Mouse (Mus musculus) heart, adult 2 months (tissue): ENCODE data around the gene Pum2. TPM values are rescaled to one million over a fixed set of nuclear protein-coding genes. Genes with fewer than 3 reads are reported as not detected.

Source experiments
- DNase-seq, 2 experiments: peaks; one replicate each; pipeline ENCODE4 v3.0.0; 2021
- H3K27ac ChIP-seq: fragments of 200-600 bp; 2 replicates; pipeline ENCODE4 v1.8.1; 2022
- H3K27me3 ChIP-seq: fragments of 200-500 bp; 2 replicates; pipeline ENCODE4 v1.6.1; 2012; ENCODE audit warnings: mild to moderate bottlenecking, low read length, inconsistent platforms, mixed read lengths; ENCODE audit not compliant: control insufficient read depth, insufficient read depth
- H3K36me3 ChIP-seq: fragments of 200-500 bp; 2 replicates; pipeline ENCODE4 v1.6.1; 2012; ENCODE audit warnings: low read length, inconsistent platforms; ENCODE audit not compliant: control insufficient read depth, insufficient read depth
- H3K4me1 ChIP-seq: fragments of 200-500 bp; 2 replicates; pipeline ENCODE4 v1.6.1; 2011; ENCODE audit warnings: low read length; ENCODE audit not compliant: control insufficient read depth, insufficient read depth
- H3K4me3 ChIP-seq: fragments of 200-600 bp; 2 replicates; pipeline ENCODE4 v1.8.1; 2022
- H3K79me2 ChIP-seq: fragments of 200-500 bp; replicated peaks from 2 replicates; pipeline ENCODE4 v1.6.1; 2012; ENCODE audit warnings: mild to moderate bottlenecking, inconsistent platforms, low read length, moderate library complexity, mixed read lengths; ENCODE audit not compliant: control insufficient read depth, insufficient read depth
- H3K9ac ChIP-seq: fragments of 200-500 bp; 2 replicates; pipeline ENCODE4 v1.6.1; 2012; ENCODE audit warnings: low read depth, mild to moderate bottlenecking, control low read depth, inconsistent platforms, low read length, mixed read lengths
- CTCF ChIP-seq: fragments of 200-600 bp; IDR thresholded peaks from 2 replicates; pipeline ENCODE4 v1.8.1; 2022; ENCODE audit warnings: antibody characterized with exemption, mild to moderate bottlenecking, moderate library complexity
- EP300 ChIP-seq: fragments of 200-500 bp; IDR thresholded peaks from 2 replicates; pipeline ENCODE4 v1.6.1; 2011; ENCODE audit warnings: low read depth, low read length, control low read depth; ENCODE audit not compliant: insufficient read depth
- POLR2A ChIP-seq: fragments of 200-500 bp; IDR thresholded peaks from 2 replicates; pipeline ENCODE4 v1.6.1; 2011; ENCODE audit warnings: mild to moderate bottlenecking, low read depth, low read length, control low read depth; ENCODE audit not compliant: insufficient read depth
- WGBS: fragments of 180-500 bp; shearing (Covaris S2); methylation state at CpG from one replicate; pipeline ENCODE4 v1.1.7; 2018; 5-methylcytosine and 5-hydroxymethylcytosine counted together
- intact Hi-C: fragments of 180-260 bp; cut with DNase I; formaldehyde crosslinking; loops from one replicate; pipeline ENCODE4 v1.15.1; 2025
- polyA plus RNA-seq: library from polyadenylated mRNA; depleted of rRNA; stranded (reverse); fragments of >200 nt; gene quantifications from 2 replicates; pipeline ENCODE4 v1.2.3, GENCODE M21; 2012
- total RNA-seq, 2 experiments: library from RNA; stranded (reverse); gene quantifications; 2 replicates each; pipeline ENCODE4 v1.2.3; 2021

Gene Pum2
- total and polyA plus RNA-seq, 3 experiments: 38.6 to 130 (median 130) TPM

- intact Hi-C loops: no loop called here
- Histone ChIP-seq H3K4me1 (no peaks in the 10 kb centered on the region), H3K9ac (no peak overlapping the region), H3K79me2 (no peaks in the 10 kb centered on the region), H3K4me3 (no peak overlapping the region), H3K27me3 (no peaks in the 10 kb centered on the region), H3K36me3 (no peaks in the 10 kb centered on the region), H3K27ac (no peak overlapping the region)
- TF ChIP-seq POLR2A: no peak
- TF ChIP-seq EP300: no peak
- TF ChIP-seq CTCF: no peak
- DNase-seq: no peak
- 86% methylated on average over 6 of the region's 6 CpGs for WGBS
These were observed 86.6 kb downstream of the Pum2 start for GRCm38 (mm10) chr12:8760561-8760960.

DNA sequence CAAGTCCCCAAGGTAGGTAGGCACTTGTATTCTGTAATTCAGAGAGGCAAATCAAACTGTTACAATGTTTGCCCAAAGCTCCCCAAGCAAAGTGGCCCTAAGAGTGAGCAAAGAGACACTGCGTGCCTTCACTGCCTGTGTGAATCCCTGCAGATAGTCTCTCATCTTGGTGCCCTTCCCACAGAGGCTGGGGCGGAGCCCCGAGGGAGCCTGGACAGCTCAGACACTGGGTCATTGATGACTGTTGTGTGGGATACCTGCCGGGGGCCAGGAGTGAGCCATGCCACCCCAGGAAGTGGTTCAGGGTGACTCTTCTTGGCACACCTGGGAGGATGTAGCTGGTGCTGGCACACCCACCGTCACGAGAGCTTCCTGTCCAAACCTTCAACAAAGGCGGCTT, 87.1 kb downstream of the Pum2 start:
- Histone ChIP-seq H3K27me3 (no peaks in the 10 kb centered on the region), H3K4me3 (no peak overlapping the region), H3K4me1 (no peaks in the 10 kb centered on the region), H3K79me2 (no peaks in the 10 kb centered on the region), H3K9ac (no peak overlapping the region), H3K36me3 (no peaks in the 10 kb centered on the region), H3K27ac (no peak overlapping the region)
- 57% methylated on average over 7 of the region's 7 CpGs for whole genome bisulfite sequencing
- TF ChIP-seq EP300: no peak
- TF ChIP-seq POLR2A: no peak
- TF ChIP-seq CTCF: no peak
- intact Hi-C loops: no loop called here
- DNase-seq: no peak

DNA sequence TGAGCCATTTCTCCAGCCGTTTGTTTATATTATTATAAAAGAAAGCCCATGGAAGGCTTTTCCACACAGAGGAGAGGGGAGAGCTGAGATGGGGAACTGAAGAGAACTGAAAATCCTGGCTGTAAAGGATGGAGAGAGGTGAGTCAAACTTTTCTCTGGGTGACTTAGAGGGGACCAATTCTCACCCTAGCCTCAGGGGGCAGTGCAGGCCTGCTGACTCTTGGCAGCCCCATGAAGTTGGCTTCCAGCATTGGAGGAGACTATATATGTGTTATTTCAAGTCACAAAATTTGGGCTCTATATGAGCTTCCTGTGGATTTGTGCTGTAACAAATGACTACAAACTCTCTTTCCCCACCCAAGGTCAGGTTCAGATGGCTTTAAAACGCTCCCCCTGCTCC, 88.7 kb downstream of the Pum2 start:
- TF ChIP-seq CTCF (peak; percentile 65), POLR2A (no peak), EP300 (no peak)
- 81% methylated on average over 2 of the region's 2 CpGs for WGBS
- Histone ChIP-seq H3K27me3 (no peaks in the 10 kb centered on the region), H3K4me1 (no peaks in the 10 kb centered on the region), H3K36me3 (no peaks in the 10 kb centered on the region), H3K79me2 (no peaks in the 10 kb centered on the region), H3K27ac (no peak overlapping the region), H3K9ac (no peak overlapping the region), H3K4me3 (no peak overlapping the region)
- DNase-seq: no peak
- intact Hi-C loops: no loop called here

- intact Hi-C loops: no loop called here
- 65% methylated on average over 15 of the region's 15 CpGs for WGBS
These were observed 90.4 kb downstream of the Pum2 start for GRCm38 (mm10) chr12:8764221-8764930.

GRCm38 (mm10) chr12:8770946-8771843, 97.3 kb downstream of the Pum2 start, which contains the start of gene Sdc1:
Gene Sdc1, plus strand, starts transcription at chr12:8771323.
- peak; percentile 73 to 74 for DNase-seq
- no peaks in the 10 kb centered on the region for H3K79me2 ChIP-seq
- H3K4me3 ChIP-seq: peak within 1 kb of the TSS; percentile 58
- no peaks in the 10 kb centered on the region for H3K27me3 ChIP-seq
- no peaks in the 10 kb centered on the region for H3K36me3 ChIP-seq
- TF ChIP-seq EP300 (no peak), POLR2A (no peak; the same call in 1 of the 2 replicates), CTCF (peak; percentile 58)
- intact Hi-C loops: loop anchor here (2.0 to 5.0 kb wide), 3 partner anchors 41 to 231 kb away; no protein-coding TSS in a partner anchor
- 2% methylated on average over 67 of the region's 67 CpGs for WGBS
- peaks cover 2% of the 10 kb centered on the region; the same call in 1 of the 2 replicates for H3K4me1 ChIP-seq
- peak within 1 kb of the TSS; percentile 76 for H3K9ac ChIP-seq
- peak within 1 kb of the TSS; percentile 28; the same call in 1 of the 2 replicates for H3K27ac ChIP-seq

More at GRCm38 (mm10) chr12:8764221-8764930, 90.4 kb downstream of the Pum2 start:
- Histone ChIP-seq H3K9ac (no peak overlapping the region), H3K27ac (no peak overlapping the region), H3K4me1 (no peaks in the 10 kb centered on the region), H3K79me2 (no peaks in the 10 kb centered on the region), H3K4me3 (no peak overlapping the region), H3K27me3 (no peaks in the 10 kb centered on the region), H3K36me3 (no peaks in the 10 kb centered on the region)
- DNase-seq: peak; percentile 3 to 18
- no peak for TF ChIP-seq EP300
- no peak for TF ChIP-seq POLR2A
- TF ChIP-seq CTCF: no peak
